Mouse (Mus musculus): ENCODE measurements around the gene Prom1. TPM values are rescaled to one million over a fixed set of nuclear protein-coding genes. Genes with fewer than 3 reads are reported as not detected.

Gene Prom1
- total and polyA plus RNA-seq, 2 experiments from 2014 or later: 15.4 to 18.1 TPM

DNA sequence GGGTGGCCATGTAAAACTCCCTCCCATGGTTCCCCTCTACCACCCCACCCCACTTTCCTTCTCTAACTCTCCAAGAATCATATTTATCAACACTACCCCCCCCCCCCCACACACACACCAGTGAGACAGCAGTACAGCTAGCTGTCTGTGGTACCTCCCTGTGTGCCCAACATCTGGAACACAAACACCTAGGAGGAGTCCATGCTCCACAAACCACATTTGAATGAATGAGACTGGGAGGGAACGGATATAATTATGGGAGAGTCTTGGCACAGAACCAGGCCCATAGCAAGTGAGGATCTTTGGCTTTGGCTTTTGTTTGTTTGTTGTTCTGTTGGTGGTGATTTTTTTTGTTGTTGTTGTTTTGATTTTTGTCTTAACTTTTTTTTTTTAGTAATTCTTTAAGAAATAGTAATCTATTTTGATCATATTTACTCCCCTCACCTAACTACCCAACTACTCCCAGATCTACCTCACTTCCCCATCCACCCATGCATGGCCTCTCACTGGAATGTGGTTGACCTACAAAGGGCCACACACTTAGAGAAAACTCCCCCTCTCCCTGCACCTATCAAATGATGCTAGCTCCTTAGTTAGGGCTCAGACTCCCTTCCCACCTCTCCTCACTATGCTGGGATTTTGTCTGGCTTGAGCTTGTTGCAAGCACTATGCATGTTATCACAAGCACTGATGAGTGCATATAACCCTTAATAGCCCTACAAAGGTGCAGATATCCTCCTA lies 124.8 kb downstream of the Prom1 start:
- Histone ChIP-seq H3K27ac (ENCODE audit: low read depth, low read length) (no peak overlapping the region), H3K4me3 (ENCODE audit: low read depth, low read length) (no peak overlapping the region), H3K36me3 (ENCODE audit: insufficient read depth) (no peaks in the 10 kb centered on the region), H3K4me2 (ENCODE audit: low read depth) (no peak overlapping the region), H3K27me3 (ENCODE audit: insufficient read depth, low read length) (no peaks in the 10 kb centered on the region), H3K4me1 (ENCODE audit: insufficient read depth) (no peaks in the 10 kb centered on the region), H3K9ac (no peak overlapping the region), H3K9me3 (ENCODE audit: low read length) (no peaks in the 10 kb centered on the region)
- no peak for ATAC-seq
- TF ChIP-seq CTCF (IDR thresholded peaks at IDR 0.05; ENCODE audit: low read depth): no peak
- no peak for DNase-seq
- 66% methylated on average over 1 of the region's 1 CpGs for WGBS

DNA sequence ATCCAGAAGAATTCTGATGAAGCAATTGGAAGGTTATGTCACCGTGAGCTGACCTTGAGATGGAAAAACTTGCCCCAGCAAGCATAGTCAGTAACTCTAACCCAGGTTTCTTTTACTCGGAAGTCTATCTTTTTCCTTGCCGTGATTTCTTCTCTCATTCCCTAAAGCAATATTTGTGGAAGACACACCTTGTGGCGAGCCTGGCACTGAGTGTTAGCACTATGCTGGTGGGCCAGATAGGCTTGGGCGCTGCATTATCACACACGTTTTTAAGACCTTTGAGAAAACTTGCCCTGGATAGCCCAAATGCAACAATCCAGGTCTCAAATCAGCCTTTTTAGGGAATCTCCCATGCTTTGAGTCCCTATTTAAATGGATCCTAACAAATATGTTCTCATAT lies 127.7 kb downstream of the Prom1 start:
- ATAC-seq: no peak
- H3K4me2 ChIP-seq (ENCODE audit: low read depth): no peak overlapping the region
- no peak overlapping the region for H3K9ac ChIP-seq
- no peak for TF ChIP-seq CTCF (IDR thresholded peaks at IDR 0.05; ENCODE audit: low read depth)
- H3K36me3 ChIP-seq (ENCODE audit: insufficient read depth): no peaks in the 10 kb centered on the region
- WGBS: 93% methylated on average over 6 of the region's 6 CpGs
- no peak overlapping the region for H3K27ac ChIP-seq (ENCODE audit: low read depth, low read length)
- no peak overlapping the region for H3K4me3 ChIP-seq (ENCODE audit: low read depth, low read length)
- no peaks in the 10 kb centered on the region for H3K4me1 ChIP-seq (ENCODE audit: insufficient read depth)
- DNase-seq: no peak
- no peaks in the 10 kb centered on the region for H3K27me3 ChIP-seq (ENCODE audit: insufficient read depth, low read length)
- H3K9me3 ChIP-seq (ENCODE audit: low read length): no peaks in the 10 kb centered on the region

DNA sequence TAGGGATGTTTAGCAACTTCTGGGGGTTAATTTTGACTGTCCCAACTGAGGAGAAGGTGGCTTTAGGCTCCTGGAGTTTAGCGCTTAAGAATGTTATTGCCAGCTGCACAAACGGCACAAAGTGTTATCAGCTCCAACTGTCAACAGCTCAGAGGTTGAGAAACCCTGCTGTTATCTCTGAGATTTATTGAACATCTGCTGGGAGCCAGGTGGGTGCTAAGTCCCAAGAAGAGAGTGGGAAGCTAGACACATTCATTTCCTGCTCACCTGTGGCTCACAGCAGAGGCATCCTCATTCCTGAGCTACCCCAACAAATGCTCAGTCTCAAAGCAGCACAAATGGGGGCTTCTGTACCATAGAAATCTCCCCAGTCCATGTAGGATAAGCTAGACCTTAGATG lies 130.7 kb downstream of the Prom1 start:
- no peak for ATAC-seq
- Histone ChIP-seq H3K4me3 (ENCODE audit: low read depth, low read length) (no peak overlapping the region), H3K36me3 (ENCODE audit: insufficient read depth) (no peaks in the 10 kb centered on the region), H3K4me2 (ENCODE audit: low read depth) (no peak overlapping the region), H3K9me3 (ENCODE audit: low read length) (no peaks in the 10 kb centered on the region), H3K27ac (ENCODE audit: low read depth, low read length) (no peak overlapping the region), H3K9ac (no peak overlapping the region), H3K27me3 (ENCODE audit: insufficient read depth, low read length) (no peaks in the 10 kb centered on the region), H3K4me1 (ENCODE audit: insufficient read depth) (no peaks in the 10 kb centered on the region)
- no peak for TF ChIP-seq CTCF (IDR thresholded peaks at IDR 0.05; ENCODE audit: low read depth)
- no peak for DNase-seq
- WGBS: 92% methylated on average over 2 of the region's 2 CpGs

DNA sequence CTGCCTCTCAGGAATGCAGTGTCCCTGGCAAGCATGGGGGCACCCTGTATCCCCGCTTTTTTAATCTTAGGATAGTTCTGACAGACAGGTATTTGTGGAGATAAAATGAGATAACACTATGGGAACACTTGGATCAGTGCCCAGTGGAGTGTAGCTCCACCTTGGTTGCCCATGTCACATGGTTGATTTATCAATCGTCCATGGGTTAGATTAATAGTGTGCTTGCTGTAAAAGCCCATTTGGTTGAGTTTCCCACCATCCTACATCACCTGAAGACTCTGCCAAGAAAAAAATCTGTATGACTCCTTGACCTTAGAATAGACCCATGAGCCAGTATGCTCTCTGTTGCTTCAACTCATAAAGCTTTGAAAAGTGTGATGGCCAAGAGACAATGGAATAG lies 131.3 kb downstream of the Prom1 start:
- H3K4me3 ChIP-seq (ENCODE audit: low read depth, low read length): no peak overlapping the region
- 83% methylated on average over 2 of the region's 2 CpGs for WGBS
- no peak for TF ChIP-seq CTCF (IDR thresholded peaks at IDR 0.05; ENCODE audit: low read depth)
- no peaks in the 10 kb centered on the region for H3K27me3 ChIP-seq (ENCODE audit: insufficient read depth, low read length)
- H3K36me3 ChIP-seq (ENCODE audit: insufficient read depth): no peaks in the 10 kb centered on the region
- no peak overlapping the region for H3K9ac ChIP-seq
- DNase-seq (no peak), ATAC-seq (no peak)
- no peak overlapping the region for H3K4me2 ChIP-seq (ENCODE audit: low read depth)
- H3K9me3 ChIP-seq (ENCODE audit: low read length): no peaks in the 10 kb centered on the region
- H3K27ac ChIP-seq (ENCODE audit: low read depth, low read length): no peak overlapping the region
- H3K4me1 ChIP-seq (ENCODE audit: insufficient read depth): no peaks in the 10 kb centered on the region

DNA sequence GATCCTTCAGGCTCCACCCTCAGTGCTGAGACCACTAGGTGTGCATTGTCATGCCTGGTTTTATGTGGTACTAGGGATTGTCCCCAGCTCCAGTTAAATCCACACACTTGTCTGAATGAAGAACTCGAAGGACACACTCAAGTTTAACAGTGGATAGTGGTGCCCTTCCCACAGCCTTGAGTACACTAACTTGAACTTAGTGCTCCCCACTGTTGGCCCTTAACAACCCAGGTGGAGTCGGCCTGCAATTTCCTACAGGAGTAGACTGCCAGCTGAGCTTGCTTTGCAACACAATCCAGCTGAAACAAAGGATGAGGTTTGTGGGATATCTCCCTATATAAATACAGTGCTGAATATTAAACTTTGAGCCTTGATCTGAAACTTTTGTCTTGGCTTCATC lies 133.2 kb downstream of the Prom1 start:
- Histone ChIP-seq H3K4me2 (ENCODE audit: low read depth) (no peak overlapping the region), H3K27me3 (ENCODE audit: insufficient read depth, low read length) (no peaks in the 10 kb centered on the region), H3K4me1 (ENCODE audit: insufficient read depth) (no peaks in the 10 kb centered on the region), H3K36me3 (ENCODE audit: insufficient read depth) (no peaks in the 10 kb centered on the region), H3K9ac (no peak overlapping the region), H3K27ac (ENCODE audit: low read depth, low read length) (no peak overlapping the region), H3K9me3 (ENCODE audit: low read length) (no peaks in the 10 kb centered on the region), H3K4me3 (ENCODE audit: low read depth, low read length) (no peak overlapping the region)
- no peak for TF ChIP-seq CTCF (IDR thresholded peaks at IDR 0.05; ENCODE audit: low read depth)
- 65% methylated on average over 2 of the region's 2 CpGs for WGBS
- DNase-seq (no peak), ATAC-seq (no peak)

DNA sequence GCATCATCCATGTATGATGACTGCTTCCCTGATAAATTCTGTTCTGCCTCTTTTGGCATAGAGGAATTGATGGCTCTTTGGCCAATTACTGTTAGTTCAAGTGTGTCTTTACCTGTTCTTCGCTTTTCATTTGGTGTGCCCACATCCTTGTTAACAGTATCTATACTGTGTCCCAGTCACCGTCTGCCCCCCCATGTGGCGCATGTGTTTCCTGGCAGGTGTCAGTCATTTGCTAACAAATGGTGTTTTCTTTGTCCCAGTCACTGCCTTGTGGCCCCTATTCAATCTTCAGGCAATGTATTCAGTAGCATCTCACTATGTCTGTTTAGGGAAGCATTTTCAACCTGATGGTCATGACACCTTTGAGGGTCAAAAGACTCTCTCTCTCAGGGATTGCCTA lies 140.8 kb downstream of the Prom1 start:
- WGBS: 92% methylated on average over 3 of the region's 3 CpGs
- no peak overlapping the region for H3K4me3 ChIP-seq (ENCODE audit: low read depth, low read length)

DNA sequence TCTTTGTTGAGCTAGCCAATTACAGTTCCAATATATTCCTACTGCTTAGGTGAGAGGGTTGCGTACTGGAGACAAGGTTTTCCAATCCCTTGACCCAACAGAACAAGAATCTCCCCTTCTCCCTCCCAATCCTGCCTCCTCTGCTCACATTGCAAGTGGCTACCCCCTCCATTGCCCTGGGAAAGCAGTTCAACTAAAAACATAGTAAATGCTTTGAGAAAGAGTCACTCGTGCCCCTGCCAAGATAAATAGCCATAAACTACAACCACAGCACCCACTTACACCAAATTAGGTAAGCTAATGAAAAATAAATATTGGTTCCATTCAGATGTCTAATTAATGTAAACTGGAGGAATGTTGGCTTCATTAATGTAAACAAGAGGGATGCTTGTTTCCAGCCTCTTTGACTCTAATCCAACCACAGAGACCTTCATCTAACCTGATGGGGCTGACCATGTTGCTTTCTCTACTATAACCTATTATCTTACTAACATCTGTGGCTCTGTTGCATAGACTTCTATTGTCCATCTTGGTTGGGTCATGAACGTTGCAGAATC lies 141.9 kb downstream of the Prom1 start:
- TF ChIP-seq CTCF (IDR thresholded peaks at IDR 0.05; ENCODE audit: low read depth): no peak
- Histone ChIP-seq H3K27me3 (ENCODE audit: insufficient read depth, low read length) (no peaks in the 10 kb centered on the region), H3K4me3 (ENCODE audit: low read depth, low read length) (no peak overlapping the region), H3K4me1 (ENCODE audit: insufficient read depth) (no peaks in the 10 kb centered on the region), H3K27ac (ENCODE audit: low read depth, low read length) (no peak overlapping the region), H3K36me3 (ENCODE audit: insufficient read depth) (no peaks in the 10 kb centered on the region), H3K9ac (no peak overlapping the region), H3K9me3 (ENCODE audit: low read length) (no peaks in the 10 kb centered on the region), H3K4me2 (ENCODE audit: low read depth) (no peak overlapping the region)
- 75% methylated on average over 3 of the region's 3 CpGs for WGBS
- DNase-seq (no peak), ATAC-seq (no peak)

More for the DNA sequence above, 140.8 kb downstream of the Prom1 start:
- ATAC-seq (no peak), DNase-seq (no peak)
- Histone ChIP-seq H3K4me1 (ENCODE audit: insufficient read depth) (no peaks in the 10 kb centered on the region), H3K4me2 (ENCODE audit: low read depth) (no peak overlapping the region), H3K9ac (no peak overlapping the region), H3K9me3 (ENCODE audit: low read length) (no peaks in the 10 kb centered on the region), H3K27ac (ENCODE audit: low read depth, low read length) (no peak overlapping the region), H3K36me3 (ENCODE audit: insufficient read depth) (no peaks in the 10 kb centered on the region), H3K27me3 (ENCODE audit: insufficient read depth, low read length) (no peaks in the 10 kb centered on the region)
- no peak for TF ChIP-seq CTCF (IDR thresholded peaks at IDR 0.05; ENCODE audit: low read depth)
